Mouse (Mus musculus): Measurements from ENCODE around the gene Pim1. TPM values are rescaled to one million over a fixed set of nuclear protein-coding genes. Genes with fewer than 3 reads are reported as not detected.
"Not testable (repeated sequence)": the region's sequence is repeated elsewhere in the genome, so short reads cannot be mapped to it uniquely, and the experiment has no call there.

Pim1 gene
- polyA plus RNA-seq, 1 experiment from 2014 or later, result 21.6 TPM

DNA sequence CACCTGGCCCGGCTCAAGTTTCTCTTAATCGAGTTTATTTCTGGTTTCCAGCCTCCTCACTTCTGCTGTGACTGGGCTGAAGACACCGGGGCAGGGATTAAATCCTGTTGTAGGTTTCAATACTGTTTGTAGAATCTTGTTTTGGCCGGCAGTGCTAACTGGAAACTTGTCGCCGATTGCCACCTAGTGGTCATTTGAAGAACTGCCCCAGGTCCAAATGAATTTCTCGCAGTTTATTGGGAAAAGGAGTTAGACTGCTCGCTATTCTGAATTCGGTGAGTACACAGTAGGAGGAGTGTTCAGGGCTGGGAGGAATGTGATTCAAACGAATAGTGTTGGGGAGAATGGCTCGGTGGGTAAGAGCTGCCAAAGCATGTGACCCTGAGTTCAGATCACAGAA is 23.9 kb downstream of the Pim1 start:
- no peak overlapping the region for H3K4me3 ChIP-seq
- H3K4me2 ChIP-seq, result no peak overlapping the region
- H3K36me3 ChIP-seq, result no peaks in the 10 kb centered on the region
- H3K9ac ChIP-seq, result no peak overlapping the region
- under 1% methylated on average over 11 of the region's 11 CpGs for WGBS
- H3K27ac ChIP-seq, result no peak overlapping the region
- no peaks in the 10 kb centered on the region for H3K27me3 ChIP-seq
- H3K9me3 ChIP-seq, result no peaks in the 10 kb centered on the region
- H3K4me1 ChIP-seq, result peaks cover 3% of the 10 kb centered on the region; the same call in 1 of the 2 replicates
- ATAC-seq (ENCODE audit: insufficient number of reproducible peaks, low FRiP score, low TSS enrichment, low read depth), result no peak

DNA sequence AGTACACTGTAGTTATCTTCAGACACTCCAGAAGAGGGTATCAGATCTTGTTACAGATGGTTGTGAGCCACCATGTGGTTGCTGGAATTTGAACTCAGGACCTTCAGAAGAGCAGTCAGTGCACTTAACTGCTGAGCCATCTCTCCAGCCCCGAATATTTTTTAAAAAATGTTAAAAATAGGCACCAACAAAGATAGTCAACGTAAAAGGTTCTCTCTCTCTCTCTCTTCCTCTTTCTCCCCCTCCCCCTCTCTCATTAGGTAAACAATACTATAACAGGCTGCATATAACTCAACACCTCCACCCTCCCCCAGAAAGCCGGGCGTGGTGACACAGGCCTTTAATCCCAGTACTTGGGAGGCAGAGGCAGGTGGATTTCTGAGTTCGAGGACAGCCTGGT is 28.1 kb downstream of the Pim1 start:
- H3K9me3 ChIP-seq; ATAC-seq (ENCODE audit: insufficient number of reproducible peaks, low FRiP score, low TSS enrichment, low read depth); H3K9ac ChIP-seq; H3K4me1 ChIP-seq; H3K4me3 ChIP-seq; H3K27me3 ChIP-seq; H3K27ac ChIP-seq; H3K4me2 ChIP-seq; H3K36me3 ChIP-seq: not testable (repeated sequence)
- WGBS, result 83% methylated on average over 5 of the region's 5 CpGs

DNA sequence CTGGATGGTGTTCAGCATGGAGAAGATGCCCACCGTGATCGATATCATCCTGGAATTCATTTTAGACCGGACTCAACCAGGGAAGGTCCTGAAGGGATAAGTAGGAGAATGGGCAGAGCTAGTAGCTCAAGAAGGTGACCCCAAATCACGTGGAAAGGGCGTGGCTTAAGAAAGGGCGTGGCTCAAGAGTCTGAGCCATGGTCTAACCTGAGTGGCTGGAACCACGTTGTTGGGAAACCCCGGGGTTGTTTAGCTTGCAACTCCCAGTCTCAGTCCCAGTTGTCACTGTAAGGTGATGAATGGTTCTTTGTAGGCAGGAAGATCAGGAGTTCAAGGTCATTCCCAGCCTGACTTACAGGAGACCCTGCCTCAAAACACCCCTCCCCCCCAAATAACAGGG is 29.2 kb downstream of the Pim1 start:
- WGBS, result 69% methylated on average over 8 of the region's 8 CpGs
- H3K9ac ChIP-seq, result no peak overlapping the region
- H3K27ac ChIP-seq, result no peak overlapping the region
- no peaks in the 10 kb centered on the region for H3K4me1 ChIP-seq
- no peak for ATAC-seq (ENCODE audit: insufficient number of reproducible peaks, low FRiP score, low TSS enrichment, low read depth)
- H3K4me2 ChIP-seq, result no peak overlapping the region
- H3K4me3 ChIP-seq, result no peak overlapping the region
- no peaks in the 10 kb centered on the region for H3K27me3 ChIP-seq
- H3K36me3 ChIP-seq, result no peaks in the 10 kb centered on the region
- H3K9me3 ChIP-seq, result no peaks in the 10 kb centered on the region

DNA sequence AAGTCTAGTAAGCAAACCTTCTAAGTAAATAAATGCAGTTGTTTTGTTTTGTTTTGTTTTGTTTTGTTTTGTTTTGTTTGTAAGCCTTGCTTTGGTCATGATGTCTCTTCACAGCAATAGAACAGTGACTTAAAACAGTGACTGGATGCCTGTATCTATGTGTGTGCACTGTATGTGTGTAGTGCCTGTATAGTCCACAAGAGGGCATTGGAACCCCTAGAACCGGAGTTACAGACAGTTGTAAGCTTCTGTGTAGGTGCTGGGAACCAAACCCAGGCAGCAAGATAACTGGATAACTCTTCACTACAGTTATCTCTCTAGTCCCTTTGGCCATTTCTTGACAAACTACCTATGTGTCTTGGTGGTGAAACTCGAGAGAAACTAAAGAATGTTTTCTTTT is 35.1 kb downstream of the Pim1 start:
- H3K4me3 ChIP-seq, result no peak overlapping the region
- WGBS, result 70% methylated on average over 2 of the region's 2 CpGs

DNA sequence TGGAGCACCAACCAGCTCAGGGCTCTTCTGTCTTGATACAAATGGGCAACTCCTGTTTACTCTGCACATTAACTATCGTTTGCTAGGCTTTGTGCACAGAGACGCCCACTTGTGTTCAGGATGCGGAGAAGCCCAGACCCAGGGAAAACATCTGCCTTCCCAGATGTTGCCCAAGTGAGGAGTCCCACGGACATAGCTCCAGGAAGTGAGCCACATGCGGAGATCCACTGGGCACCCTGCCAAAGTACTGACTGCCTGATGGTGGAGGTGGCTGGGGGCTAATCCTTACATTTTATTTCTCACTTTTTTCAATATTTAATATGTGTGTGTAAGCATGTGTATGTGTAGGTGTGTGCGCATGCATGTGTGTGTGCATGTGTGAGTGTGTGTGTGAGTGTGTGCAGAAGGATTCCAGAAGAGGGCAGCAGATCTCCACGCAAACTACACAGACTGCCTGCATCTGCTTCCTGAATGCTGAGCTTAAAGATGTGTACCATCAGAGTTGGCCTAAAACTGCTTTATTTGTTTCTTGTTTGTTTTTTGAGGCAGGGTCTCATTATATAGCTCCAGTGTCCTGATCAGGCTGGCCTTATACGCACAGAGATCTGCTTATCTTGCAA is 38.1 kb downstream of the Pim1 start:
- H3K4me1 ChIP-seq, result no peaks in the 10 kb centered on the region
- no peaks in the 10 kb centered on the region for H3K36me3 ChIP-seq
- H3K4me3 ChIP-seq, result no peak overlapping the region
- H3K27ac ChIP-seq, result no peak overlapping the region
- no peaks in the 10 kb centered on the region for H3K9me3 ChIP-seq
- H3K27me3 ChIP-seq, result no peaks in the 10 kb centered on the region
- no peak overlapping the region for H3K4me2 ChIP-seq
- ATAC-seq (ENCODE audit: insufficient number of reproducible peaks, low FRiP score, low TSS enrichment, low read depth), result no peak
- no peak overlapping the region for H3K9ac ChIP-seq
- WGBS, result 74% methylated on average over 8 of the region's 8 CpGs

More for the DNA sequence above, 35.1 kb downstream of the Pim1 start:
- no peaks in the 10 kb centered on the region for H3K4me1 ChIP-seq
- H3K9ac ChIP-seq, result no peak overlapping the region
- no peak overlapping the region for H3K4me2 ChIP-seq
- ATAC-seq (ENCODE audit: insufficient number of reproducible peaks, low FRiP score, low TSS enrichment, low read depth), result no peak
- H3K27me3 ChIP-seq, result no peaks in the 10 kb centered on the region
- H3K9me3 ChIP-seq, result no peaks in the 10 kb centered on the region
- H3K36me3 ChIP-seq, result no peaks in the 10 kb centered on the region
- H3K27ac ChIP-seq, result no peak overlapping the region

DNA sequence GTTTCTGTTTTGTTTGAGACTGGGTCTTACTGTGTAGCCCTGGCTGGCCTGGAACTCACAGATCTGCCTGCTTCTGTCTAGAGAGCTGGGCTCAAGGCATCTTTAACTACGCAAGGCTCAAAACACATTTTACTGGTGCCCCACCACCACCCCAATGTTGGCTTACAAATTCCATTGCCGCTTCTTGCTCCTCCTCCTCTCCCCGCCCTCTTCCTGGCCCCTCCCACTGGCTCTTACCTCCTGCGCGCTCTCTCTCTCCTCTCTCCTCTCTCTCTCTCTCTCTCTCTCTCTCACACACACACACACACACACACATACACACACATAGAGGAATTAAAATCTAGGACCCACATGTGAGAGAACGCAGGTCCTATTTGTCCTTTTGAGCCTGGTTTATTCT is 40.0 kb downstream of the Pim1 start:
- H3K9ac ChIP-seq, result no peak overlapping the region
- WGBS, result 79% methylated on average over 6 of the region's 6 CpGs

DNA sequence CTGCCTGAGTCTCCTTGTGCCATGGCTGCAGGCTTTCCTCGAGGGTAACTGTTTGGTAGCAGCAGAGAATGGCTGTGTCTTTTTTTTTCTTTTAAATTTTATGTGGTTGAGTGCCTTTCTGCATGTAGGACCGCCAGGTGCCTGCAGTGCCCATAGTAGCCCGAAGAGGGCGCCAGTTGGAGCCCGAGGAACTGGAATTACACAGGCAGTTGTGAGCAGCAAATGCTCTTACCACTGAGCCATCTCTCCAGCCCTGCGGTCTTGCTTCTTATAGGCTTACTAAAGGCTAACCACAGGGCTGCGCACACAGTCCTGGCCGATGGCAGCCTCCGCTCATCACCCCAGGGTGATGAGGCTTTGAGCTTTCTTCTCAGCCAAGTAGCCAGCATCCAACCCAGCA is 40.7 kb downstream of the Pim1 start:
- Histone ChIP-seq H3K9ac (no peak overlapping the region), H3K4me2 (no peak overlapping the region), H3K27ac (no peak overlapping the region), H3K9me3 (no peaks in the 10 kb centered on the region), H3K4me3 (no peak overlapping the region), H3K4me1 (no peaks in the 10 kb centered on the region), H3K36me3 (no peaks in the 10 kb centered on the region), H3K27me3 (no peaks in the 10 kb centered on the region)
- ATAC-seq (ENCODE audit: insufficient number of reproducible peaks, low FRiP score, low TSS enrichment, low read depth), result no peak
- WGBS, result 76% methylated on average over 9 of the region's 9 CpGs

More for the DNA sequence above, 40.0 kb downstream of the Pim1 start:
- H3K9me3 ChIP-seq, result no peaks in the 10 kb centered on the region
- no peak overlapping the region for H3K4me2 ChIP-seq
- no peak for ATAC-seq (ENCODE audit: insufficient number of reproducible peaks, low FRiP score, low TSS enrichment, low read depth)
- no peak overlapping the region for H3K27ac ChIP-seq
- H3K27me3 ChIP-seq, result no peaks in the 10 kb centered on the region
- H3K4me1 ChIP-seq, result no peaks in the 10 kb centered on the region
- H3K4me3 ChIP-seq, result no peak overlapping the region
- no peaks in the 10 kb centered on the region for H3K36me3 ChIP-seq

DNA sequence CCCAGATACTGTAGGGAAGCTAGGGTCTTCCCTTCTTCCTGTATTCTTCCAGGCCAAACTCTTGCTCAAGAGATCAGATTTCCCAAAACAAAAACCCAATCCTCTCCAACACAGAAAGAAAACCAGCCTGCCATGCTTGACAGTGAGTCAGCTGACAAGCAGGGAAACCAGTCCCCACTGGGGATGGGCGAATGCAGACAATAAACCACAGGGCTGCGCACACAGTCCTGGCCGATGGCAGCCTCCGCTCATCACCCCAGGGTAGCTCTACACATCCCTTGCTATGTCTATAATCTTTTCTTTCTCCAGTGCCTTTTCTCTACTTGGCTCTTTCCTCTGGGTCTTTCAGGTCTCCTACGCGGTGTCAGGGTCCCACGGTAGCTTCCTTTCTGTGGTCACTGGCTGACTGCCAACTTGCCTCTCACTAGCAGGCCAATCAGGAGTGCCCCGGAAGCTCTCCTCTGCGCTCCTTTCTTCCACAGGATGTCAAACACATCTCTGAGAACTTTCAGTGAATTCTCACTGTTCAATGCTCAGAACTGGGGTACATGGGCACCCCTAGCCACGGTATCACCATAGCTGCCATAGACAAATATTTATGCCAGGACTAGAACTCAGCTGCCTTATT is 41.3 kb downstream of the Pim1 start:
- H3K4me1 ChIP-seq, result no peaks in the 10 kb centered on the region
- no peak overlapping the region for H3K4me3 ChIP-seq
- H3K27me3 ChIP-seq, result no peaks in the 10 kb centered on the region
- no peaks in the 10 kb centered on the region for H3K9me3 ChIP-seq
- no peaks in the 10 kb centered on the region for H3K36me3 ChIP-seq
- ATAC-seq (ENCODE audit: insufficient number of reproducible peaks, low FRiP score, low TSS enrichment, low read depth), result no peak
- H3K4me2 ChIP-seq, result no peak overlapping the region
- H3K27ac ChIP-seq, result no peak overlapping the region
- 67% methylated on average over 10 of the region's 10 CpGs for WGBS
- no peak overlapping the region for H3K9ac ChIP-seq

DNA sequence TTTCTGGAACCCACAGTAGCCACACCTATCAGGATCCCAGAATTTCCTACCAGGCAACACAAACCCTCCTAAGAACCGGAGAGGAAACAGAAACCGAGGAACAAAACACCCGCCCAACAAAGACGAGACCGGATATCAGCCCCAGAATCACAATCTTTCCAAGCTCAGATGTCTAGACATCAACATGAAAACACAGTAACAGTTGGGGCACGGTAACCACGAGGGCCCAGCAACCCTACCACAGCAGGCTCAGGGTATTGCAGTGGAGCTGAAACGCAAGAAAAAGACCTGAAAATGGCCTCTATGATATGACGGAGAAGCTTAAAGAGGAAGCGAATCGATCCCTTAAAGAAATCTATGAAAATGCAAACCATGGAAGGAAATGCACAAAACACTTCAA is 43.3 kb downstream of the Pim1 start:
- H3K4me3 ChIP-seq, result no peak overlapping the region
- WGBS, result 91% methylated on average over 11 of the region's 11 CpGs

DNA sequence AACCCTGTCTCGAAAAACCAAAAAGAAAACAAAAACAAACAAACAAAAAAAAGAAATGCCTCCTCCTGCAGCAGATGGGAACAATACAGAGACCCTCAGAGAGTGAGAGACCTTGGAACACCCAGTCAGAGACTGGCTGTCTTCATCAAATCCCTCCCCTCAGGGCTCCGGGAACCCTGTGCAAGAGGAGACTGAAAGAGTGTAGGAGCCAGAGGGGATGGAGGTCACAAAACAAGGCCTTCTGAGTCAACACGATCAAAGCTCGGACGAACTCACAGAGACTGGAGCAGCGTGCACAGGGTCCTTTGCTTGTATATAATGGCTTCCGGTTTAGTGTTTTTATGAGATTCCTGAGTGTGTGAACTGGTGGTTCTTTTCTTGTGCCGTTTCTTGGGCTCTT is 49.9 kb downstream of the Pim1 start:
- peaks cover 6% of the 10 kb centered on the region for H3K4me1 ChIP-seq
- ATAC-seq (ENCODE audit: insufficient number of reproducible peaks, low FRiP score, low TSS enrichment, low read depth), result no peak
- H3K9ac ChIP-seq, result no peak overlapping the region
- no peak overlapping the region for H3K4me3 ChIP-seq
- no peaks in the 10 kb centered on the region for H3K27me3 ChIP-seq
- H3K9me3 ChIP-seq, result no peaks in the 10 kb centered on the region
- no peak overlapping the region for H3K27ac ChIP-seq
- no peaks in the 10 kb centered on the region for H3K36me3 ChIP-seq
- H3K4me2 ChIP-seq, result no peak overlapping the region
- 72% methylated on average over 8 of the region's 8 CpGs for WGBS

More for the DNA sequence above, 43.3 kb downstream of the Pim1 start:
- Histone ChIP-seq H3K27ac (no peak overlapping the region), H3K36me3 (no peaks in the 10 kb centered on the region), H3K4me1 (no peaks in the 10 kb centered on the region), H3K4me2 (no peak overlapping the region), H3K27me3 (no peaks in the 10 kb centered on the region), H3K9ac (no peak overlapping the region), H3K9me3 (no peaks in the 10 kb centered on the region)
- ATAC-seq (ENCODE audit: insufficient number of reproducible peaks, low FRiP score, low TSS enrichment, low read depth), result no peak

DNA sequence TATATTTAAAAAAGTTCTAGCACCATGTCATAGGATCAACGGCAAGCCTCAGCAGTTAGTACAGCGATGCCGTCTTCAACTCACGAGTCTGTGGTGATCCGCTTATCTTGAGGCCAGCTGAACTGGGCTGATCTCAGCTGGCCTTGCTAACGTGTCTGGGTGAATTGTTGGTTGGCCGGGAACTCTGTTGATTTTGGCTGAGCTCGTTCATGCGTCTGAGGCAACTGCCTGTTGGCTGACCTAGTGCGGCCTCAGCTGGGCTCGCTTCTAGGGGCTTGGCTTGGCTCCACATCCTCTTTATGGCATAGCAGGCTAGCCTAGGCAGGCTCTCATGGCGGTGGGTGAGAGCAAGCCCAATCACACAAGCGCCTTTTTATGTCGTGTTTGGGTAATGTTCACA is 50.9 kb downstream of the Pim1 start:
- 55% methylated on average over 14 of the region's 14 CpGs for whole genome bisulfite sequencing
- Histone ChIP-seq H3K4me1 (peaks cover 6% of the 10 kb centered on the region), H3K27me3 (no peaks in the 10 kb centered on the region), H3K4me2 (no peak overlapping the region), H3K9me3 (no peaks in the 10 kb centered on the region), H3K27ac (no peak overlapping the region), H3K9ac (no peak overlapping the region), H3K36me3 (no peaks in the 10 kb centered on the region), H3K4me3 (no peak overlapping the region)
- peak; percentile 58; the same call in 1 of the 2 replicates for ATAC-seq (ENCODE audit: insufficient number of reproducible peaks, low FRiP score, low TSS enrichment, low read depth)

DNA sequence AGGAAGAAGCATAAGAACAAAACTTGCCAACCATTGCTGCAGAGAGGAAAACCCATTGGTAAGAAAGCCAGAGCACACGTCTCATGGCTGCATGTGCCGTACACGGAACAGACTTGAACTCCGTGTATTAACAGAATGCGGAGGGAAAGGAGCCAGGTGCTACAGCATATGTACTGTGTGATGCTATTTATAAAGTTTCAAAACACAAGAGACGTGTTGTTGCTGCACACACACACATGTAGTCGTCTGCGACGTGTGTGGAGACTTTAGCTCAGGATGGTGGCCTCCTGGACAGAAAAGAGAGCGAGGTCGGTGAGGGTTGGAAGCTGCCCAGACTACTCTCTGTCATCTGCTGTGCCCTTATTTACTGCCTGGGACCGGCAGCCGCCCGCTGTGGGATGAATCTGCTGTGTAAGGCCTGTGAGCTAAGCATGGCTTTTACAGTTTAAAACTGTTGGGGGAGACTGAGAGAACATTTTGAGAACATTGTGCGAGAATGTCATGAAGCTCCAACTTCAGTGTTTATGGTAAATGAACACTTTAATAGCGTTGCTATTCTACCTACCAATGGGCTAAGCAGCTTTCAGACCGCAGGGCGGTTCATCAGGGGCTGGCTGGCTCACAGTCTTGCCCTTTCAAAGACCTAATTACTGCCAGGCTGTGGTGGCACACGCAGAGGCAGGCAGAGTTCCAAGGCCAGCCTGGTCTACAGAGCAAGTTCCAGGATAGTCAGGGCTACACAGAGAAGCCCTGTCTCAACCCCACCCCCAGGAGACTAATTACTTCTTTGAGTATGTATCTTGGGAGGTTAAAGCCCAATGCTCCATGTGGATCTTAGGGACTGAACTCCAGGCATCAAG is 52.5 kb downstream of the Pim1 start:
- H3K4me3 ChIP-seq, result no peak overlapping the region
- H3K9me3 ChIP-seq, result no peaks in the 10 kb centered on the region
- no peak overlapping the region for H3K27ac ChIP-seq
- no peaks in the 10 kb centered on the region for H3K27me3 ChIP-seq
- ATAC-seq (ENCODE audit: insufficient number of reproducible peaks, low FRiP score, low TSS enrichment, low read depth), result no peak
- no peak overlapping the region for H3K9ac ChIP-seq
- no peak overlapping the region for H3K4me2 ChIP-seq
- H3K4me1 ChIP-seq, result peaks cover 6% of the 10 kb centered on the region
- 83% methylated on average over 19 of the region's 19 CpGs for WGBS
- H3K36me3 ChIP-seq, result no peaks in the 10 kb centered on the region
